Mouse (Mus musculus) heart, adult 9 months (tissue): Measurements from ENCODE around the gene Aak1.
A peak's percentile ranks its signal among the peaks of the same experiment; 100 is the strongest.
"Not testable (repeated sequence)": the region's sequence is repeated elsewhere in the genome, so short reads cannot be mapped to it uniquely, and the experiment has no call there.

Source experiments
- DNase-seq, 2 experiments: peaks; one replicate each; pipeline ENCODE4 v3.0.0; 2022; ENCODE audit warnings: low spot score in 2 of 2

Aak1 gene

DNA sequence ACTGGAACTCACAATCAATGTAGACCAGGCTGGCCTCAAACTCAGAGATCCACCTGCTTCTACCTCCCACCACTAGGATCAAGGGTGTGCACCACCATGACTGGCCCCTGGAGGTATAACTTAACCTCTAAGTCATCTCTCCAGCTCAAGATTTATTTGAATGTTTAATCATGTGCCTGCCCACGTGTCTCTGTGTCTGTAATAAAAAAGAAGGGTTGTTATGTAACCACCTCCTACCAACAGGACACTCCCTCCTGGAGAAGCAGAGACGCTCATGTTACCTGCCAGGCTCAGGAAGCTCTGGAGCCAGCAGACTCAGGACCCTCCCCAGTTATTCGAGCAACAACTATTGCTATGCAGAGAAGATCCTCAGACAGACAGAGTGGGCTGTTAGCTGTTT lies 7.4 kb upstream of the Aak1 start:
- no peak for DNase-seq

DNA sequence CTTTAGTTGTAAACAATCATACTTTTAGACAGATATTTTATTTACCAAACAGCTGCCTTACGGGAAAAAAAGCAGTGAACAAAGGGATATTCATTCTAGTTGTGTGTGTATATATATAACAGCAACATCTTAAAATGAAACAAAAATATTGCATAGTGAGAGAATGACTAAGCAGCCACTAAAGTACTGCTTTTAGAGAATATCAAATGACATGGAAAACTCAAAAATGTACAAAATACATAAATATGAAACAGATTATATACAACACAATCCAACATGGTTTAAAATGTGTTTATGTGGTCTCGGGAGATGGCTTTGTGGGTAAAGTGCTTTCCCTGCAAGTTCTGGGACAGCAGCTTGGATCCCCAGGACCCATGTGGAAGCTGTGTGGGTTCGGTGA lies 5.7 kb upstream of the Aak1 start:
- no peak for DNase-seq

DNA sequence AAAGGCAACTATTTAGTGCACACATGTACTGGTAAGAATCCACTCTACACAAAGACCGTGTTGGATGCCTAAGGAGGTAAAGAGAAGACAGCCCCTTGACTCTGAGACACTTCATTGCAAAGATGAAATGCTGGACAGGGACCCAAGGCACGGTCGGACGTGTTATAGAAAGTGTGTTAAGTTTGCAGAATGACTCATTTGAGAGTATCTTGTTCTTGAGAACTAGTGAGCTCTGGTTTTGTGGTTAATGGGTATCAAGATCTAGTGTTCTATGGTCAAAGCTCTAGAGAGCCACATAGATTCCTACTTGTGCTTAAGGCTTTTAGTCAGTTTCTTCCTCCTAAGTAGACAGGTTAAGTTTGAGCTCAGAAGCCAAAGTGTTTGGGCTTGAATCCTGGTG lies 2.9 kb upstream of the Aak1 start:
- DNase-seq: no peak

- DNase-seq: no peak
Observed at GRCm38 (mm10) chr6:86847816-86848215, 1.5 kb upstream of the Aak1 start.

DNA sequence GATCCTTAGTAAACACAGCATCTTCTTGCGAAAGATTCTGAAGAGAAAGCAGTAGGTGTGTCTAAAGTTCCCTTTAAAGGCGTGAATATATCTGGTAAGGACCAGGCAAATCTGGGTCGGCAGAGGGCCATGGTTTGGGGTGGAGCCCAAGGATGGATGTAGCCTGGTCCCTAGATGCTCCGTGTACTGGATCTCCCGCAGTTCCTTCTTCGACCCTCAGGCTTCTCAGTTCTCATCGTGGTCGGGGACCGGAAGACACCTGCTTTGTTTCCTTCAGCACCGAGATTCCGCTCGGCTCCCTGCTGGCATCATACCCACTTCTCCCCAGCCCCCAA lies 770 bp upstream of the Aak1 start:
- DNase-seq: no peak

DNA sequence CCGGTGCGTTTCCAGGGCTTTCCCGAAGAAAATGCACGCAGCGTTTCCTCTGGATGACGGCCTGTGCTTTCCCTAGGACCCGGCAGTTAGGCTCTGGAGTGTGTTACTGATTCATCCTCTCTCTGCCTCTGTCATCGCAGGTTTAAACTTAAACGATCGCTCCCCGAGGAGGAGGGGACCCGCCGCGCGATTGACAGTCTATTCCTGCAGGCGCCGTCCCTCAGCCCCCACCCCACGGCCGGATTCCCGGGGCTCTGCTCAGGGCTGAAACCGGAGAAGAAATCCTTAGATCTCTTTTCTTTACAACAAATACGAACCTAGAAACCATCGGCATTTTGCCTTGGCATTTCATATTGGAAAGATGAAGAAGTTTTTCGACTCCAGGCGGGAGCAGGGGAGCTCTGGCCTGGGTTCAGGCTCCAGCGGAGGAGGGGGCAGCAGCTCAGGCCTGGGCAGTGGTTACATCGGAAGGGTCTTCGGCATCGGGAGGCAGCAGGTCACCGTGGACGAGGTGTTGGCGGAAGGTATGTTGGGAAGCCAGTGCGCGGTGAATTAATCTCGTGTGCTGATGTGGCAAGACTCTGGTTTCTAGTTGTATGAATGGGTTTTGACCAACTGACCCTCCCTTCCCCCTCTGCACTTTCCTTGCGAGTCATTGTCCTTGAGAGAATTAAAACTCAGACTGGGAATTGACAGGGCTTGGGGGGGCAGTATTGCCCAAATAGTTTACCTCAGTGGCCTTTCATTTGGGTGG lies 552 bp downstream of the Aak1 start:
- DNase-seq: peak in 1 of 2 experiments; percentile 32

- no peak for DNase-seq
Observed at GRCm38 (mm10) chr6:86850588-86850987, 1.3 kb downstream of the Aak1 start.

GRCm38 (mm10) chr6:86851561-86851960 lies 2.2 kb downstream of the Aak1 start:
- no peak for DNase-seq

DNA sequence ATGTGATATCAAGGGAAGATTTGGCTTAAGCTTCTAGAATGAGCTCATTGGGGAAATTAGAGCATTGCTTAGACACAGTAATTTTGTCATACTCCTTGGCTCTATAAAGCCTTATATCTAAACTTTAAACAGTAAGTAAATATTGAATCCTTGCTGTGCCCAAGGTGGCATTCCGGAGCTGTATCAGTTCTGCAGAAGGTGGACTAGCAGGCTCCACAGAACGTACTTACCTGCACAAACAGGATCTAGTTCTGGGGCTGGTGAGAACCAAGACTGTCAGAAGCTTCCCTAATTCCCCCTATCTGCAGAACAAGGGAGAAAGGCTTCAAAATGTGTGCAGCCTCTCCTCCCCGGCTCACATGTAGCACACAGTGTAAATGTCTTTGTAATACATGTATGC lies 4.6 kb downstream of the Aak1 start:
- no peak for DNase-seq

- no peak for DNase-seq
Observed at GRCm38 (mm10) chr6:86854941-86855340, 5.6 kb downstream of the Aak1 start.

DNA sequence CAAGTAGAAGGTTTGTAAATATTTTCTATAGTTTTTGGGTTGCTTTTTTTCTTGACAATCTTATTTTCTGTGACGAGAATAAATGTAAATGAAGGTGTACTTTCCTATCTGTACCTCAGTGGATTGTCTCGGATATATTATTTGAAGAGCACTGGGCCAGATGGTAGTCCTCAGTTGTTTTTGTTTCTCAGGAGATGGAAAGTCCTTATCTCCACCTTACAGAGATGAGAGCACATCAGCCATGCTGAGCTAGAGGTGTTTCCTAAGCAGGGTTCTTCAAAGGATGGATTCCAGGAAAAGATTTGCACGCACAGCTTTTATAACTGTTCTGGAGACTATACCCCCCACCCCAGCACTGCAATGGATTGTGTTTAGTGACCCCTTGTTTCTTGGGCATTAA lies 9.3 kb downstream of the Aak1 start:
- no peak for DNase-seq

DNA sequence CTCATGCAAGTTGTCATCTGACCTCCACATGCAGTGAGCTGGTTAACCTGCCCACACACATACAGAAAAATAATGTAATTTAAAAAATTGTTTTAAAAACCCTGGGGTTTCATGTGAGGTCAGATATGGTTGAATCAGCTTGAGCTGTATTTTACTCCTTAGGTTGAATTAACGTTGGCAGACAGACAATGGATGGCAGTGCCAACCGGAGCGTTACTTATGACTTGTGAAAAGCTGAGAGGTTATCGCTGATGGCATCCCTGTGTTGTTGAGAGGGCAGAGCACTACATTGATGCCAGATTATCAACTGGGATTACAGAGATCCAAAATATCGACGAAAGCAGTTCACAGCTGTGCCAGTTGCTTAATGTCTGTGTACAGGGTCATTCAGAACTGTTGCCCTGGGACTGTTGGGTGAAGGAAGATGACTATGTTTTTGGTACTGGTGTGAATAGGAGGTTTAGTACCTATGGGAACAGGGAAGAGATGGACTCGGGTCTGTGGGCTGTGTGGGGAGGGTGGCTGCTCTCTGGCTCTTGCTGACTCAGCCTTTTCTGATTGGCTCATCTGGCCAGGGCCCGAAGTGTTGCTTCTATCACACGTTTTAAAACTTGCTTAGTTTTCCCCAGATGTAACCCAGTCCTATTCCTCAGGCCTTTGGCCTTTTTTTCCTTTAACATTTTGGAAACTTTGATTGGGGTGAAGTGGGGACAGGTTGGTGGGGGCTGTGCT lies 11.6 kb downstream of the Aak1 start:
- DNase-seq: no peak

DNA sequence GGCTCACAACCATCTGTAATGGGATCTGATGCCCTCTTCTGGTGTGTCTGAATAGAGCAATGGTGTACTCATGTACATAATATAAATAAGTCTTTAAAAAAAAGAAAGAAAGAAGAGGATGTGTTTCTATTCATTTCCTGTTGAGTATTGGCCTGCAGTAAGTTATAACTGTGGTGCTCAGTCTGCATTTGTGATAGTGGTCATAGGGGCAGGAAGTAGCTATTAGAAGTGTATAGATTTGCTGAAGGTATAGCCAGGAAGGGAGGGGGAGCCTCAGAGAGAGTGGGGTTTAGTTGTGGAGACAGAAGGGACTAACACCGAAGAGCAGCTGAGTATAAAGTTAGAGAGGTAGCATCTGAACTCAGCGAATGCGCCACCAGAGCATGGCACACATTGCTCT lies 15.0 kb downstream of the Aak1 start:
- DNase-seq: no peak

- peak; percentile 31 to 54 for DNase-seq
Observed at GRCm38 (mm10) chr6:86870335-86870734, 21.0 kb downstream of the Aak1 start.

DNA sequence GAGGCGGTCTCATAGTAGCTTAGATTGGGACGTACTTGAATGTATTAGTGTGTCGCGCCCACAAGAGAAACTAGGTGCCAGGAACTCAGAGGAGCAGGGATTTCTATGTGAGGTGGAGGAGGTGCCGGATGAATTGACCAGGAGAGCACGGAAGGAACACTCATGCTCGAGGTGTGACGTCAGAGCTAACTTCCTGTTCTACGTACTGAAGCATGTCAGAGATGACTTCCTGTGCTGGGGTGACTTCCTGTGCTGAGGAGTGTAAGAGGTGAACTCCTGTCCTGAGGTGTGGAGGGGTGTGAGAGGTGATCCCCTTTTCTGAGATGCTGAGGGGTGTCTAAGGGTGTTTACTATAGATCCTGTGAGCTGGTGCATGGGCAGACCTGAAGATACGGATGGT lies 22.5 kb downstream of the Aak1 start:
- DNase-seq: no peak

- no peak for DNase-seq
Observed at GRCm38 (mm10) chr6:86874711-86875375, 25.5 kb downstream of the Aak1 start.

GRCm38 (mm10) chr6:86876451-86876850 lies 27.1 kb downstream of the Aak1 start:
- no peak for DNase-seq

- not testable (repeated sequence) for DNase-seq
Observed at GRCm38 (mm10) chr6:86878656-86879055, 29.3 kb downstream of the Aak1 start.

GRCm38 (mm10) chr6:86879314-86879713 lies 30.0 kb downstream of the Aak1 start:
- peak; percentile 65 to 67 for DNase-seq

DNA sequence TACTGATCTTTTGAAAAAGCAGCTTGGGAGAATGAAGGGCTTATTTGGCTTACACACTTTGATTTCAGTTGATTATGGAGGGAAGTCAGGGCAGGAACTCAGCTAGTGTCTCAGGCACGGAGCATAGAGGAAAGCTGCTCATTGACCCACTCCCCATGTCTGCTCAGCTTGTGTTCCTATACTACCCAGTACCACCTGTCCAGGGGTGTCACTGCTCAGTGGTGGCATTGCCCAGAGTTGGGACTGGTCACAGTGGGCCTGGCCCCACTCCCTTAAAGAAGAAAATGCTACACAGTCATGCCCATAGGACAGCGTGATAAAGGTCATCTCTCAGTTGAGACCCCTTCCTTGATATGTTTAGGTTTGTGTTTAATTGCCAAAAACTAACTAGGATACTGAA lies 34.9 kb downstream of the Aak1 start:
- no peak for DNase-seq

GRCm38 (mm10) chr6:86884746-86885145 lies 35.4 kb downstream of the Aak1 start:
- no peak for DNase-seq

DNA sequence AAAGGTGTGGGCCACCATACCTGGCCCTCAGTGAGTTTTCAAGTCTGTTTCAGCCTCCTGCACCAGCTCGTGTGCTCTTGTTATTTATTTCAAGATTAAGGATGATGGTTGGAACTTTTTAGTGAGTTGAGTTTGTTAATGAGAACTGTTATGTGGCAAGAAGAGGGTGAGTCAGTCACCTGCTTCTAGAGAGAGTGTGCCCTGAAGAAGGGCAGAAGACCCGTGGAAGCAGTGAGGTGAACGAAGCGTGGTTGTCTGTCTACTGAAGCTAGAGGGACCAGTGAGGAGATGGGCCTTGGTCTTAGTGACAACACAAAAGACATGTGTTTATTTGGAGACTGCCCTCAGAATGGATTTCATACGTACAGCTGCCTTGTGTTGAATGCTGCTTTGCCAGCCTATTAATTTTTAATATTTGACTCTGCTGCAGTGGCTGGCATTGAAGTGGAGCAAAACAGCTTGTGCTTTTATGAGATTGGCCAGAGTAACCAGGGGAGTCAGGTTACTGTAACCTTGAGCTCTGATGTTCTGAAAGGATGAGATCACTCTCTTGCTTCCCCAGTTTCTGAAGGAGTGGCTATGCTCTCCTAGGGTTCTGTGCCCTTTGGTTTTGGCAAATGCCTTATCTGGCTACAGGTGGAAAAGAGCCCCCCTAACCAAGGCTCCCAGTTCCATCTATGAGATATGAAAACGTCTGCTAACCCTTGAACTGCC lies 36.7 kb downstream of the Aak1 start:
- peak; percentile 19 to 44 for DNase-seq
